Mouse (Mus musculus) kidney, postnatal 36 days (tissue): ENCODE results near the gene Kcnk7.

Experiments
- DNase-seq, 2 experiments: peaks; one replicate each; pipeline ENCODE4 v3.0.0; 2021 to 2022; ENCODE audit warnings: mixed read lengths in 2 of 2

The Kcnk7 gene

GRCm38 (mm10) chr19:5691601-5692000 lies 12.6 kb upstream of the Kcnk7 start:
- DNase-seq, result peak in 1 of 2 experiments; percentile 29

DNA sequence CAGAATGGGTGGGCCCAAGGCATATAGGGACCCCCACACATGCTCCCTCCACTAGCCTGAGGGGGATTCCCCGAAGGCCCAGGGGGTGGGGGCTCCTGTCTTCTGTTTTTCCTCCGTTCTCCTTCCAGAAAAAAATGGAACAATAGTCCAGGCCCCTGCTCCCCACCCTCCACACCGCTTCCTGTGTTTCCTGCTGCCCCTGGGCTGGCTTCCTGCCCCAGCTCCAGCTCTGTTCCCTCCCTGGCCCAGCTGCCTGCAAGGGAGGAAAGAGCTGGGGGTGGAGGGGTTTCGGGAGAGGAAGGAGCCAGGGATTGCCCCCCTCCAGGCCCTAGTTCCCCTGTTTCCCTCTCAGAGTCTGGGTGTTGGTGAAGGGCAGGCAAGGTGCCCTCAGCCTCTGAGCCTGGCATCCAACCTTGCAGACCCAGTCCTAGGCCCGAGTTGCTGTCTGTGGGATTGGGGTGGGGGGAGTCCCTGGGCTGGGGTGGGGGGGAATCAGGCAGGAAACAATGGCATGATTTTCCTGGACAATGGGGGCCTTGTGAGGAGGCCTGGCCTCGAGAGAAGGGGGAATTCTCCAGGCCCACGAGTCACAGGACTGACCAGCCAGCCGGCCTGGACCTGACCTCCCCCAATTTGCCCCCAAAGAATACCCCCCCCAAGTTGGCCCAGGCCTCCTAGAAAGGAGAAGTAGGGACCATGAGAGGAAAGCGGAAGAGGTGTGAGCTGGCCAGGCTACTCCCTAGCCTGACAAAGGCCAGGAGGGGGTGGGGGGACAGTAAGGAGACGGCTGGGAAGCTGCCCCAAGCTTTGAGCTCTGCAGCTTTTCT lies 11.9 kb upstream of the Kcnk7 start:
- DNase-seq, result peak; percentile 77 to 79

DNA sequence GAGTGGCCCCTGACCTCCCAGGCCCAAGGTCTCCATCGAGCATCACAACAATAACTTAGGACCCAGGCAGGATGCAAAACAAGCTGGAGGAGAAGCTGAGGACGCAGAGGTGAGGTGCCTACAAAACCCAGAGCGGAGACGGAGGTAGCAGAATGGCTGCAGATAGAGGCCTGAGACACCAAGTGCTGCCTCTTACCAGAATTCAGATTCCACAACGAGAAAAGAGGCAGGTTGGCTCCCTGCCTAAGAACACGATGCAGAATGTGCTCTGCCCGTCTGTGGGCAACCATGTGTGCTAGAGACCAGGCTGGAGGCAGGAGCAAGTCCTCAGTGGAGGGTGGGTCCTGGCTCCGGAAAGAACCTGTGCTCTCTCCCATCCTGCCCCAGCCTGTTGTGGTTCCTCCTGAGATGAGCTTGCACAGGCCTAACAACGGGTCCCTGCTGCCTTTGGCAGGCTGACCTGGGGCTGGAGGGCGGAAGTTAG lies 11.2 kb upstream of the Kcnk7 start:
- peak in 1 of 2 experiments; percentile 63 for DNase-seq

DNA sequence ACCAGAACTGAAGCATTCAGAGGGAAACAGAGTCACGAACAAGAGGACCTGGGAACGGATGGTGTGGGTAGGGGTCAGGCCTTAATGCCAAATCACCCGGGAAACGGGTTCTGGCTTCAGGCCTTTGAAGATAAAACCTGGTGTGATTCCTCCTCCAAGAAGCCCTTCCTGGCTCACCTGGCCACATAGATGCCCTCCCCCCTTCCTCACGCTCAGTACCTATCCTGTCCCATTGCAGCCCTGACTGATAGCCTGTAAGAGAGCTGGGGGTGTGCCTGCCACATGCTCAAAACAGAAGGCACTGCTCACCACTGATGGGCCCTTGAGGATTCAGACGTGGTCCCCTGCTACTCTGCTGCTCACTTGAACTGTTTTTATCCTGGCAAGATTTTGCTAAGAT lies 10.4 kb upstream of the Kcnk7 start:
- no peak for DNase-seq

DNA sequence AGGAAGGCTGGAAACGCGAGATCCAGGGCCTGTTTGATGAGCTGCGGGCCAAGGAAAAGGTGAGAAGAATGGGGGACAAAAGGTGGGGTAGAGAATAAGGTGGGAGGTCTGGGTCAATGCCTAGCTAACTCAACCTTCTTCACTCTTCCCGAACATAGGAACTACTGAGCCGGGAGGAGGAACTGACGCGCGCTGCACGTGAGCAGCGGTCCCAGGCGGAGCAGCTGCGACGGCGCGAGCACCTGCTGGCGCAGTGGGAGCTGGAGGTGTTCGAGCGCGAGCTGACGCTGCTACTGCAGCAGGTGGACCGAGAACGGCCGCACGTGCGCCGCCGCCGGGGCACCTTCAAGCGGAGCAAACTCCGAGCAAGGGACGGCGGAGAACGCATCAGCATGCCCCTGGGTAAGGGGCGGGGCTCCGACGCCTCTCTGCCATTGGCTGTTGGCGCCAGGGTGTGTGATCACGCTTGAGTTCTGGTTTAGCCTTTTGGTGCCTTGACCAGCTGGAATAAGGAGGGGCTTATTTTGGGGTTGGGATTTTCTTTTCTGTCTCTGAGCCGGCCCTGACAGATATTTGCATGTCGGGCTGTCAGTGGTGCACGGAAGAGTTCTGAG lies 8.2 kb upstream of the Kcnk7 start:
- no peak for DNase-seq

GRCm38 (mm10) chr19:5704801-5705571 lies 819 bp downstream of the Kcnk7 start:
- peak in 1 of 2 experiments; percentile 55 for DNase-seq

- no peak for DNase-seq
Measured at GRCm38 (mm10) chr19:5710068-5710467, 5.9 kb downstream of the Kcnk7 start.

- DNase-seq, result no peak
Measured at GRCm38 (mm10) chr19:5710581-5710980, 6.4 kb downstream of the Kcnk7 start.

GRCm38 (mm10) chr19:5711218-5711617 lies 7.1 kb downstream of the Kcnk7 start:
- DNase-seq, result peak; percentile 91 to 93

- DNase-seq, result no peak
Measured at GRCm38 (mm10) chr19:5711907-5712460, 7.8 kb downstream of the Kcnk7 start.

GRCm38 (mm10) chr19:5713255-5713654 lies 9.1 kb downstream of the Kcnk7 start:
- DNase-seq, result no peak

- peak; percentile 77 to 86 for DNase-seq
Measured at GRCm38 (mm10) chr19:5713730-5714129, 9.6 kb downstream of the Kcnk7 start.

DNA sequence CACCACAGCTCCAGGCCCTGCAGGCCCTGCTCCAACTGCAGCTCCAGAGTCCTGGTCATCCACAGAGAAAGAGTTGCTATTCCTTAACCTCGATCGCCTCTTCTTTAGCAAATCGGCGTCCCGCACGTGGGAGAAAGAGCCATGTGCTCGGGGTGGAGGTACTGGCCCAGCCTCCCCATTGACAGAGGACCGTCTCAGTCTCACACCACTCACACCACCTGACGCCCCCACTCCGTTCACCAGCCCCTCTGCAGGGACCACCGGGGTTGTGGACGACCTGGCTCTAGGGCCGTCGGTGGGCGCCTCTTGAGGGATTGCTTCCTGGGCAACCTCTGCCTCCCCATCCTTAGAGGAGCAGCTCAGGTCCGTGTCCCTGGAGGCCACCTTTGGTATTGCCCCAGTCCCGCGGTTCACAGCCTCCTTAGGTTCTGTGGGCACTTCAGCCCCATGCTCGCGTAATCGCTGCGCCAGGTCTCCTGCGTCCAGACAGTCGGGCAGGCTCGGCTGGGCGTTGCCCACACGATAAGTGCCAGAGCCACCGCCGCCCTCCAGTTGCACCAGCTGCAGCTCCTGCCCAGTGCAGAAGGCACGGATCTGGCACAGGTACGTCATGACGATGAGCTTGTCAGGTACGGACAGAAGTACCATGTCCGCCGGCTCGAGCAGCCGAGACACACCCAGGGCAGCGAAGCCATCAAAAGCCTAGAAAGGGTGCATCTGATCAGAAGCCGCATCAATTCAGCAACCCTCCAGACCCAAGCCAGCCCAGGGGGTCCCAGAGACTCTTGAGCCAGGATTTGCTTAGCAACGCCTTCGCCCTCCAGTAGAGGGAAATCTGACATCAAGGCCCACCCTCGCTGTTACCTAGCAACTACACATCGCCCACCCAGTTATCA lies 11.9 kb downstream of the Kcnk7 start:
- DNase-seq, result peak in 1 of 2 experiments; percentile 75

GRCm38 (mm10) chr19:5716955-5717354 lies 12.8 kb downstream of the Kcnk7 start:
- peak in 1 of 2 experiments; percentile 40 for DNase-seq

GRCm38 (mm10) chr19:5721233-5721632 lies 17.1 kb downstream of the Kcnk7 start:
- DNase-seq, result no peak

DNA sequence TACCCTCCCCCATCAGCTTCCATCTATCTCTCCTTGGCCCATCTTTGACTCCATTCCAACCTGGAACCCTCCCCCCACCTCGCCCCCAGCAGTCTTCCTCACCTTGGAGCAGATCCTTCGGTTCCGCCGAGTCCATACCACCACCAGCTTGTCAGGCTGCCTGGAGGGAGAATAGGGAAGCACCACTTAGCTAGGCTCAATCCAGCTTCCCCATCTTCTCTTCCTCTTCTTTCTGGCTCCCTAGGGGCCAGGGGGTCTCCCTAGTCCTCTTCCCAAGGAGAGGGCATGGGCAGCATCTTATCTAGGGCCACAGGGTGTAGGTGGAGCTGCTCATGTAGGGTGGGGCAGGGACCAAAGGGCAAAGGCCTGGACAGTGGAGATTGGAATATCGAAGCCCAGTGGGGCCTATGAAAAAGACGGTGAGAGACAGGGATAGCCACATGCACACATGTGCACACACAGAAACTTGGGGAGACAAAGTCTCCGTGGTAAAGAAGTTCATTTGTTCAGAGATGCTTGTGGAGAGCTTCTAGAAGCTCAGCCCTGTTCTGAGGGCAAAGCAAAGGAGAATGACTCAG lies 18.8 kb downstream of the Kcnk7 start:
- DNase-seq, result no peak

GRCm38 (mm10) chr19:5723934-5724548 lies 19.9 kb downstream of the Kcnk7 start:
- no peak for DNase-seq

DNA sequence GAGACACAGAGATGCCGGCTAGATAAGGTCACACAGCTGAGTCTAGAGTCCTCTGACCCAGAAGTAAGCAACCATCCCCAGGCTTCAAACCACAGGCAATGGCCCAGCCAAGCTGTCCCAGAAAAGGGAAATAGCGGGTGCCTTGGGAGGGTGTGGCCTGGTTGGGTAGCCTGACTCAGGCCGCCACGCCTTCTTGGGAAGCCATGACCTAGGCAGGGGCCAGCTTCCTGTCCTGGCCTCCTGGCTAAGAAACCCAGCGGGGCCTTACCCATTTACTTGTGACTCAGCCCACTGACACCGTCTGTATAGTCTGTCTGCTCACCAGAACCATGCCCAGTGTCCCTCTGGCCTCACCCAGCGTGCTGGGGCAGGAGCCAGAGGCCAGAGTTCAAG lies 20.4 kb downstream of the Kcnk7 start:
- DNase-seq, result peak; percentile 79 to 86

DNA sequence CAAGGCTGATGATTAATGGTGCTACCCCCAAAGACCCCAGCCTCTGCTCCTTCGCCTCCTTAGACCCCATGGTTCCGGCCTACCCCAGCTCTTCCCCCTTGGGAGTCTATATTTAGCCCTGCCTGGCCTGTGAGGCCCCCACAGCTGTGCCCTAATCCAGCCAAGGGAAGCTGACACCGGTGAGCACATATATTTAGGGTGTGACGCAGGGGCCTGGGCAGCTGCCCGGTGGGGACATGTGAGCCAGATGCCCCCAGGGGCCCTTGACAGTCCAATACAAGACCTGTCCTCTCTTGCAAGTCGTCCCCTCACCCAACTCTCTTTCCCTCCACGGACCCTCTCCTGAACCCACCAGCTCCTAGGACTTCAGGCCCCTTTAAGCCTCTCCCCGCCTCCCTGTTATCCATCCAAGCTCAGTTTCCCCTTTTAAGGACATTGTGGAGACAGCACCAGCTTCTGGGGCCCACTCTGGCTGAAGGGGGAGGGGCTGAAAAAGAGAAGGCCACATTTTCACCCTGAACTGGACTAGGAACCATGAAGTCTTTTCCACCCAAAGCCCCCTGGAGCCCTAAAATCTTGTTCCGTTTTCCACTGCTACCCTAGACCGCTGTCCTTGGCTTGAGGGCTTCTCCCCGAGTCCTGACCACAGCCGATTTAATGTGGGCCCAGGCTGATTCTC lies 21.0 kb downstream of the Kcnk7 start:
- peak in 1 of 2 experiments; percentile 43 for DNase-seq

DNA sequence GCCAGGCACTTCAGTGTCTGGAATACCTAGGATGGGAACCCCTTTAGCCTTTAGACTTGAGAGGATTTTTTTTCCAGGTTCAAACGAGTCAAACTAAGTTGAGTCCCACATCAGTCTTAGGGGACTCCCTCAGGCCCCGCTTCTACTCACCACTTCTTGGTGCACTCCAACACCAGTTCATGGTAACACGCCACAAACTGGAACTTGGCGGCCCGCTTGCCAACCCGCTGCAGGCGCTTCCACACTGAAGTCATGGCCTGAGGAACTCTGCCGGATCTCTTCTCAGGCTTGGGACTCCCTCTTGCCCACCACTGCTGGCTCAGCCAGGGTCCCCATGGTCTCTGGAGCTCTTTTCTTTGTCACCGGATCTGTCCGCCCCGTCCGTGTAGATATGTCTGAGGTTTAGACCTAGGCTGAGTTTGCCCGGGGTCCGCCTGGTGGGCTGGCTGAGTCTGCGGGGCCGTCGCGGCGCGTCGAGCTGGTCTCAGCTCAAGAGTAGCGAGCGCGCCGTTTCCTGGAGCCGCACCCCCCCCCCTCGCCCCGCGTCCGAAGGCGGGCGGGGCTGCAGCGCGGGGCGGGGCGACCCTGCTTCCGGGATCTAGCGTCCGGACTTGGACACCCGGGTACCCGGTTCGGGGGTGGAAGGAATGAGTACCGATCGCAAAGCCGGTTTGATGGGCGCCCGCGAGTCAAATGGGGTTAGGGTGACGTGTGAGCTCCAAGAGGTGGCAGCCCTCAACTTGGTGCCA lies 21.8 kb downstream of the Kcnk7 start, which contains the start of gene Ehbp1l1:
Ehbp1l1 (minus strand) TSS at position 551 of the 749 bp plus-strand sequence.
- peak; percentile 75 to 92 for DNase-seq
